Mouse (Mus musculus) midbrain, embryonic 12.5 days (tissue): ENCODE data around the gene Sbk3. TPM values are rescaled to one million over a fixed set of nuclear protein-coding genes. Genes with fewer than 3 reads are reported as not detected.
A peak's percentile ranks its signal among the peaks of the same experiment; 100 is the strongest.

Experiments
- ATAC-seq: fragments of 200-750 bp; cut with Nextera tagmentation; 2 replicates; pipeline ENCODE4 v1.8.0; 2017; ENCODE audit warnings: low read depth, moderate TSS enrichment, moderate library complexity; ENCODE audit not compliant: low FRiP score
- H3K27ac ChIP-seq: fragments of 300-500 bp; sonication (generic); replicated peaks from 2 replicates; pipeline ENCODE4 v1.5.1; 2016; ENCODE audit warnings: mild to moderate bottlenecking
- H3K27me3 ChIP-seq: fragments of 300-500 bp; sonication (generic); 2 replicates; pipeline ENCODE4 v1.6.1; 2016; ENCODE audit warnings: mild to moderate bottlenecking
- H3K36me3 ChIP-seq: fragments of 300-500 bp; sonication (generic); 2 replicates; pipeline ENCODE4 v1.6.1; 2016
- H3K4me1 ChIP-seq: fragments of 300-500 bp; sonication (generic); 2 replicates; pipeline ENCODE4 v1.6.1; 2016
- H3K4me2 ChIP-seq: fragments of 300-500 bp; sonication (generic); replicated peaks from 2 replicates; pipeline ENCODE4 v1.6.1; 2016; ENCODE audit warnings: mild to moderate bottlenecking, moderate library complexity
- H3K4me3 ChIP-seq: fragments of 300-500 bp; sonication (generic); 2 replicates; pipeline ENCODE4 v1.5.1; 2016; ENCODE audit warnings: mild to moderate bottlenecking
- H3K9ac ChIP-seq: fragments of 300-500 bp; sonication (generic); replicated peaks from 2 replicates; pipeline ENCODE4 v1.6.1; 2016; ENCODE audit warnings: mild to moderate bottlenecking, moderate library complexity
- H3K9me3 ChIP-seq: fragments of 300-500 bp; sonication (generic); 2 replicates; pipeline ENCODE4 v1.6.1; 2016; ENCODE audit warnings: mild to moderate bottlenecking
- WGBS: fragments of 180-500 bp; shearing (Covaris S2); methylation state at CpG from one replicate; pipeline ENCODE4 v1.1.7; 2016; 5-methylcytosine and 5-hydroxymethylcytosine counted together
- polyA plus RNA-seq: library from polyadenylated mRNA; unstranded; fragments of >200 nt; fragmentation: Nextera tagmentation; extraction: Ambion mirVana; gene quantifications from 2 replicates; pipeline ENCODE4 v1.2.1, GENCODE M21; 2016

Gene Sbk3
- polyA plus RNA-seq, 1 experiment from 2014 or later, result not detected

DNA sequence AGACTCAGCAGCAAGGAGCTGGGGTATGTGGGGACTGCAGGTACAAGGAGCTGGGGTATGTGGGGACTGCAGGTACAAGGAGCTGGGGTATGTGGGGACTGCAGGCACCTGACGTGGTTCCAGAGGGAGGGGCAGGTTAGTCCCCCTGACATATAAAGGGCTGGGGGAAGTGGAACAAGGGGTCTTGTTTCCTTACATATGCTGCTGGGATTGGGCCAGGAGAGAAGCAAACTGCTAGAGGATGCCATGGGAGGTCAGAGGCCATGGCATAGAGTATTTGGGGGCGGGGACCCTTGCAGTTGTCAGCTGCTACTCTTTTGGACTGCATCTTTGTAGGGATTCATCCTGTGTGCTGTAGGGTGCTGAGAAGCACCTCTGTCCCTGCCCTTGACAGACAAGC is 53.5 kb downstream of the Sbk3 start:
- peaks cover 45% of the 10 kb centered on the region for H3K36me3 ChIP-seq
- WGBS, result 87% methylated on average over 2 of the region's 2 CpGs
- H3K4me3 ChIP-seq, result no peak overlapping the region
- no peaks in the 10 kb centered on the region for H3K27me3 ChIP-seq
- H3K9me3 ChIP-seq, result no peaks in the 10 kb centered on the region
- H3K4me2 ChIP-seq, result no peak overlapping the region
- no peak overlapping the region for H3K27ac ChIP-seq
- no peak for ATAC-seq
- peak overlapping the region; percentile 82; the same call in 1 of the 2 replicates for H3K9ac ChIP-seq
- H3K4me1 ChIP-seq, result peaks cover 40% of the 10 kb centered on the region

- H3K27ac ChIP-seq, result peak overlapping the region; percentile 96
- WGBS, result 22% methylated on average over 14 of the region's 14 CpGs
- H3K4me1 ChIP-seq, result peaks cover 23% of the 10 kb centered on the region
Measured at GRCm38 (mm10) chr7:4915669-4916416, 55.1 kb downstream of the Sbk3 start.

More at GRCm38 (mm10) chr7:4915669-4916416, 55.1 kb downstream of the Sbk3 start:
- peak; percentile 36; the same call in 1 of the 2 replicates for ATAC-seq
- Histone ChIP-seq H3K9me3 (no peaks in the 10 kb centered on the region), H3K27me3 (peaks cover 2% of the 10 kb centered on the region; the same call in 1 of the 2 replicates), H3K4me3 (peak overlapping the region; percentile 76), H3K36me3 (peaks cover 38% of the 10 kb centered on the region), H3K4me2 (peak overlapping the region; percentile 85), H3K9ac (peak overlapping the region; percentile 82)

Other genes with a start within 250 kb of the Sbk3 start
- gene Tmem150b, start 245.9 kb downstream of the Sbk3 start, polyA plus RNA-seq, result 0.18 and 0.20 TPM in 2 replicates
- 89.3 and 91.6 TPM in 2 replicates for gene Kmt5c, start 231.1 kb downstream of the Sbk3 start, polyA plus RNA-seq
- gene Cox6b2, start 218.1 kb downstream of the Sbk3 start, polyA plus RNA-seq, result 33.7 and 45.8 TPM in 2 replicates
- not detected in 2 replicates for gene Fam71e2, start 199.9 kb downstream of the Sbk3 start, polyA plus RNA-seq
- gene Il11, start 188.3 kb downstream of the Sbk3 start, polyA plus RNA-seq, result 0.36 and 0.38 TPM in 2 replicates
- not detected in 2 replicates for gene Tmem190, start 188.2 kb downstream of the Sbk3 start, polyA plus RNA-seq
- 2.5 TPM in 2 replicates for gene Tmem238, start 181.5 kb downstream of the Sbk3 start, polyA plus RNA-seq
- gene Rpl28, start 178.3 kb downstream of the Sbk3 start, polyA plus RNA-seq, result 300 and 313 TPM in 2 replicates
- gene Ube2s, start 158.6 kb downstream of the Sbk3 start, polyA plus RNA-seq, result 384 TPM in 2 replicates
- 3.3 and 4.7 TPM in 2 replicates for gene Shisa7, start 126.5 kb downstream of the Sbk3 start, polyA plus RNA-seq
- gene Isoc2b, start 100.9 kb downstream of the Sbk3 start, polyA plus RNA-seq, result 4.6 and 5.1 TPM in 2 replicates
- gene Isoc2a, start 94.0 kb downstream of the Sbk3 start, polyA plus RNA-seq, result 0.68 and 0.80 TPM in 2 replicates
- not detected in 2 replicates for gene Gm36210, start 64.7 kb downstream of the Sbk3 start, polyA plus RNA-seq
- 4.7 and 4.9 TPM in 2 replicates for gene Zfp628, start 56.0 kb downstream of the Sbk3 start, polyA plus RNA-seq
- gene Nat14, start 49.1 kb downstream of the Sbk3 start, polyA plus RNA-seq, result 15.1 and 16.6 TPM in 2 replicates
- gene Ssc5d, start 45.4 kb downstream of the Sbk3 start, polyA plus RNA-seq, result 1.6 and 2.0 TPM in 2 replicates
- 0.18 TPM in 1 of 2 replicates, not detected in the other for gene Sbk2, start 6.8 kb downstream of the Sbk3 start, polyA plus RNA-seq
- 60.9 and 68.8 TPM in 2 replicates for gene Zfp579, start 25.0 kb upstream of the Sbk3 start, polyA plus RNA-seq
- gene Zfp524, start 43.2 kb upstream of the Sbk3 start, polyA plus RNA-seq, result 7.5 and 9.3 TPM in 2 replicates
- 69.0 and 73.4 TPM in 2 replicates for gene Fiz1, start 43.5 kb upstream of the Sbk3 start, polyA plus RNA-seq
- gene Gm44973, start 44.3 kb upstream of the Sbk3 start, polyA plus RNA-seq, result 0.25 TPM in 1 of 2 replicates, not detected in the other
- 7.6 and 7.9 TPM in 2 replicates for gene Zfp865, start 49.2 kb upstream of the Sbk3 start, polyA plus RNA-seq
- gene Ccdc106, start 49.4 kb upstream of the Sbk3 start, polyA plus RNA-seq, result 11.1 and 15.6 TPM in 2 replicates
- not detected in 2 replicates for gene 4632433K11Rik, start 63.0 kb upstream of the Sbk3 start, polyA plus RNA-seq
- gene Zfp784, start 67.3 kb upstream of the Sbk3 start, polyA plus RNA-seq, result 5.4 and 5.8 TPM in 2 replicates
- gene Zfp580, start 80.4 kb upstream of the Sbk3 start, polyA plus RNA-seq, result 54.6 and 56.3 TPM in 2 replicates
- gene U2af2, start 91.0 kb upstream of the Sbk3 start, polyA plus RNA-seq, result 148 and 160 TPM in 2 replicates
- 67.3 and 69.8 TPM in 2 replicates for gene Epn1, start 109.1 kb upstream of the Sbk3 start, polyA plus RNA-seq
- gene Rfpl4, start 145.8 kb upstream of the Sbk3 start, polyA plus RNA-seq, result not detected in 2 replicates
- gene Rasl2-9, start 154.8 kb upstream of the Sbk3 start, polyA plus RNA-seq, result 0.41 and 0.46 TPM in 2 replicates
- not detected in 2 replicates for gene Vmn1r55, start 178.5 kb upstream of the Sbk3 start, polyA plus RNA-seq
- not detected in 2 replicates for gene Vmn1r56, start 225.6 kb upstream of the Sbk3 start, polyA plus RNA-seq
- not detected in 2 replicates for gene Vmn1r57, start 247.3 kb upstream of the Sbk3 start, polyA plus RNA-seq